In genomic region chr4:99064524-99064923, GRCm38 (mm10) we compare ENCODE assay signal across 12 mouse cellular contexts. TPM values are rescaled to one million over a fixed set of nuclear protein-coding genes. Genes with fewer than 3 reads are reported as not detected.
DNase-seq lines count a peak whose midpoint lies in the region; ATAC-seq and TF ChIP-seq lines count a peak whose summit lies in the region.
"Had no signal": no experiment of that assay in that cellular context is flagged by ENCODE, and none has a peak within 500 bp of the region (broad histone marks: within the 10 kb centered on the region; RNA-seq: fewer than 3 reads in every experiment).

No protein-coding gene starts in this region.

- 0 out of 2 replicates have a peak, but pooled peaks cover 4% of the 10 kb centered on the region for H3K36me3 ChIP-seq in intestine, embryonic 16.5 days (ENCODE audit: control insufficient read depth, insufficient read depth, low read length)
- peaks cover 40% of the 10 kb centered on the region for H3K36me3 ChIP-seq in intestine, postnatal 0 days (ENCODE audit: control insufficient read depth, insufficient read depth)
- peaks cover 3% of the 10 kb centered on the region; the same call in 1 of the 2 replicates for H3K36me3 ChIP-seq in kidney, adult 2 months (ENCODE audit: control insufficient read depth, insufficient read depth, low read length)
- peaks cover 48% of the 10 kb centered on the region for H3K36me3 ChIP-seq in limb, embryonic 12.5 days
- H3K36me3 ChIP-seq in hindbrain, embryonic 14.5 days (replicated peaks; ENCODE audit: control insufficient read depth, insufficient read depth): peaks cover 61% of the 10 kb centered on the region

- peak; percentile 60 for ATAC-seq in intestine, embryonic 16.5 days
- no peak for ATAC-seq in intestine, postnatal 0 days
- ATAC-seq in limb, embryonic 12.5 days (ENCODE audit: insufficient number of reproducible peaks, insufficient read depth, low FRiP score, low TSS enrichment, low read depth): peak; percentile 81; the same call in 1 of the 2 replicates
- no peak for ATAC-seq in hindbrain, embryonic 14.5 days (ENCODE audit: low FRiP score)

- 45% methylated on average over 5 of the region's 5 CpGs for WGBS in intestine, embryonic 16.5 days
- WGBS in intestine, postnatal 0 days: 51% methylated on average over 5 of the region's 5 CpGs
- WGBS in kidney, adult 2 months: 45% methylated on average over 5 of the region's 5 CpGs
- 21% methylated on average over 5 of the region's 5 CpGs for WGBS in limb, embryonic 12.5 days
- WGBS in hindbrain, embryonic 14.5 days: 58% methylated on average over 5 of the region's 5 CpGs

- H3K9me3 ChIP-seq in intestine, embryonic 16.5 days (ENCODE audit: control insufficient read depth, low read length): no peaks in the 10 kb centered on the region
- no peaks in the 10 kb centered on the region for H3K9me3 ChIP-seq in intestine, postnatal 0 days (ENCODE audit: control insufficient read depth)
- H3K9me3 ChIP-seq in limb, embryonic 12.5 days: no peaks in the 10 kb centered on the region
- no peaks in the 10 kb centered on the region for H3K9me3 ChIP-seq in hindbrain, embryonic 14.5 days (ENCODE audit: control insufficient read depth, low read length)

- no peak overlapping the region for H3K9ac ChIP-seq in intestine, embryonic 16.5 days (ENCODE audit: low read depth, low read length)
- no peak overlapping the region for H3K9ac ChIP-seq in intestine, postnatal 0 days (ENCODE audit: low read depth, low read length)
- H3K9ac ChIP-seq in limb, embryonic 12.5 days (replicated peaks): no peak overlapping the region
- H3K9ac ChIP-seq in hindbrain, embryonic 14.5 days: no peak overlapping the region

- no peaks in the 10 kb centered on the region for H3K4me1 ChIP-seq in intestine, embryonic 16.5 days (ENCODE audit: control insufficient read depth, insufficient read depth, low read length)
- no peaks in the 10 kb centered on the region for H3K4me1 ChIP-seq in intestine, postnatal 0 days (replicated peaks; ENCODE audit: control insufficient read depth, insufficient read depth, low read length)
- no peaks in the 10 kb centered on the region for H3K4me1 ChIP-seq in kidney, adult 2 months (ENCODE audit: control insufficient read depth, insufficient read depth, low read length)
- H3K4me1 ChIP-seq in limb, embryonic 12.5 days (replicated peaks): peaks cover 8% of the 10 kb centered on the region
- no peaks in the 10 kb centered on the region for H3K4me1 ChIP-seq in hindbrain, embryonic 14.5 days (replicated peaks; ENCODE audit: control insufficient read depth, insufficient read depth, low read length)

- no peak for TF ChIP-seq CTCF in intestine, postnatal 0 days (IDR thresholded peaks at IDR 0.05; ENCODE audit: low read depth)
- no peak for TF ChIP-seq CTCF in kidney, adult 2 months (conservative IDR thresholded peaks at IDR 0.05; ENCODE audit: insufficient read depth, insufficient read length, low read depth, low read length)

- peak; percentile 21 for DNase-seq in brain, adult 2 months (ENCODE audit: low read depth, low spot score)
- peak; percentile 28 for DNase-seq in kidney, adult 2 months
- DNase-seq in ovary, postnatal 36 days (ENCODE audit: low spot score): no peak
- no peak for DNase-seq in cerebellum, postnatal 14 days
- no peak for DNase-seq in hindbrain, embryonic 14.5 days (ENCODE audit: low spot score)
- DNase-seq: adrenal gland, adult 8-10 months; B cell, adult 2 months; gastrocnemius, postnatal 25 days; heart, postnatal 36 days had no signal

- H3K4me3 ChIP-seq in intestine, embryonic 16.5 days (ENCODE audit: low read length): no peak overlapping the region
- H3K4me3 ChIP-seq in intestine, postnatal 0 days (ENCODE audit: low read depth, low read length): no peak overlapping the region
- no peak overlapping the region for H3K4me3 ChIP-seq in kidney, adult 2 months (ENCODE audit: insufficient read depth, low read depth, low read length)
- no peak overlapping the region for H3K4me3 ChIP-seq in limb, embryonic 12.5 days (replicated peaks)
- H3K4me3 ChIP-seq in hindbrain, embryonic 14.5 days (replicated peaks; ENCODE audit: low read length): no peak overlapping the region

- H3K4me2 ChIP-seq in intestine, embryonic 16.5 days (ENCODE audit: low read depth, low read length): no peak overlapping the region
- H3K4me2 ChIP-seq in intestine, postnatal 0 days (replicated peaks; ENCODE audit: low read depth): no peak overlapping the region
- no peak overlapping the region for H3K4me2 ChIP-seq in limb, embryonic 12.5 days
- no peak overlapping the region for H3K4me2 ChIP-seq in hindbrain, embryonic 14.5 days (replicated peaks)

- H3K27me3 ChIP-seq in intestine, embryonic 16.5 days (replicated peaks; ENCODE audit: control insufficient read depth, insufficient read depth, low read length): no peaks in the 10 kb centered on the region
- H3K27me3 ChIP-seq in intestine, postnatal 0 days (replicated peaks; ENCODE audit: control insufficient read depth, insufficient read depth, low read length): no peaks in the 10 kb centered on the region
- no peaks in the 10 kb centered on the region for H3K27me3 ChIP-seq in kidney, adult 2 months (replicated peaks; ENCODE audit: control insufficient read depth, insufficient read depth, low read length)
- H3K27me3 ChIP-seq in limb, embryonic 12.5 days: no peaks in the 10 kb centered on the region
- no peaks in the 10 kb centered on the region for H3K27me3 ChIP-seq in hindbrain, embryonic 14.5 days (ENCODE audit: control insufficient read depth, insufficient read depth, low read length)

- no peak for TF ChIP-seq POLR2A in kidney, adult 2 months (IDR thresholded peaks at IDR 0.05; ENCODE audit: low read depth, low read length)

- H3K27ac ChIP-seq in intestine, embryonic 16.5 days (ENCODE audit: low read length): no peak overlapping the region
- no peak overlapping the region for H3K27ac ChIP-seq in intestine, postnatal 0 days (ENCODE audit: low read depth, low read length)
- no peak overlapping the region for H3K27ac ChIP-seq in kidney, adult 2 months (ENCODE audit: insufficient read depth, low read depth, low read length)
- peak overlapping the region; percentile 56; the same call in 1 of the 2 replicates for H3K27ac ChIP-seq in limb, embryonic 12.5 days
- H3K27ac ChIP-seq in hindbrain, embryonic 14.5 days: no peak overlapping the region

RNA-seq across cellular contexts. Expression of gene Angptl3, which starts 33.8 kb away (rescaled TPM):
- polyA plus RNA-seq in intestine, embryonic 16.5 days (2015; fragmentation: Nextera tagmentation; extraction: Ambion mirVana): 2.0 and 5.0 TPM in 2 replicates
- polyA plus RNA-seq in intestine, postnatal 0 days (2015; fragmentation: Nextera tagmentation; extraction: Ambion mirVana): 0.42 and 0.73 TPM in 2 replicates
- polyA plus RNA-seq in kidney, adult 2 months (2012; rRNA removed): 8.6 and 12.9 TPM in 2 replicates
- 1.8 and 1.9 TPM in 2 replicates for polyA plus RNA-seq in limb, embryonic 12.5 days (2016; fragmentation: Nextera tagmentation; extraction: Ambion mirVana)
- 0.82 and 1.3 TPM in 2 replicates for polyA plus RNA-seq in hindbrain, embryonic 14.5 days (2014; fragmentation: Nextera tagmentation; extraction: Ambion mirVana)

RNA-seq across cellular contexts. Expression of gene Dock7, which starts 56.2 kb away (rescaled TPM):
- polyA plus RNA-seq in intestine, embryonic 16.5 days (2015; fragmentation: Nextera tagmentation; extraction: Ambion mirVana): 32.8 and 34.9 TPM in 2 replicates
- 18.7 and 21.3 TPM in 2 replicates for polyA plus RNA-seq in intestine, postnatal 0 days (2015; fragmentation: Nextera tagmentation; extraction: Ambion mirVana)
- 20.6 and 21.9 TPM in 2 replicates for polyA plus RNA-seq in kidney, adult 2 months (2012; rRNA removed)
- polyA plus RNA-seq in limb, embryonic 12.5 days (2016; fragmentation: Nextera tagmentation; extraction: Ambion mirVana): 94.7 and 95.3 TPM in 2 replicates
- polyA plus RNA-seq in hindbrain, embryonic 14.5 days (2014; fragmentation: Nextera tagmentation; extraction: Ambion mirVana): 79.2 and 86.3 TPM in 2 replicates

Comparison
In these comparisons a context has a peak if more than half of its experiments do, and no peak if none do; other contexts are left out.
1. ATAC-seq: peak in intestine, embryonic 16.5 days (single experiment) and limb, embryonic 12.5 days (single experiment); none in intestine, postnatal 0 days (single experiment) and hindbrain, embryonic 14.5 days (single experiment).
2. DNase-seq: peak in brain, adult 2 months (single experiment) and kidney, adult 2 months (single experiment); none in ovary, postnatal 36 days (single experiment), cerebellum, postnatal 14 days (0 of 2) and hindbrain, embryonic 14.5 days (single experiment).